Mouse (Mus musculus) C2C12 (cell line): ENCODE results near the gene Rnf128. TPM values are rescaled to one million over a fixed set of nuclear protein-coding genes. Genes with fewer than 3 reads are reported as not detected.

Source experiments
- H3K27me3 ChIP-seq: one replicate; pipeline ENCODE4 v1.6.1; 2011; ENCODE audit not compliant: control insufficient read depth, insufficient read depth, insufficient read length
- H3K36me3 ChIP-seq: one replicate; pipeline ENCODE4 v1.6.1; 2011; ENCODE audit not compliant: control insufficient read depth, insufficient read depth
- H3K4me3 ChIP-seq: one replicate; pipeline ENCODE4 v1.5.1; 2011; ENCODE audit warnings: mild to moderate bottlenecking, control low read depth; ENCODE audit not compliant: poor library complexity, insufficient read depth, severe bottlenecking
- H3K79me2 ChIP-seq: one replicate; pipeline ENCODE4 v1.6.1; 2011; ENCODE audit not compliant: control insufficient read depth, insufficient read depth
- H3K79me3 ChIP-seq: one replicate; pipeline ENCODE4 v1.6.1; 2011; ENCODE audit warnings: low read depth, control low read depth
- H3ac ChIP-seq: one replicate; pipeline ENCODE3; 2011; ENCODE audit warnings: low read depth; ENCODE audit not compliant: control insufficient read depth, insufficient read length
- CEBPB ChIP-seq: IDR thresholded peaks from one replicate; pipeline ENCODE4 v1.6.1; 2011; ENCODE audit warnings: low read depth, mild to moderate bottlenecking, control low read depth, moderate library complexity
- CTCF ChIP-seq: IDR thresholded peaks from one replicate; pipeline ENCODE4 v1.5.1; 2011; ENCODE audit not compliant: control insufficient read depth, insufficient read depth, insufficient read length
- FOSL1 ChIP-seq: IDR thresholded peaks from one replicate; pipeline ENCODE4 v1.8.0; 2011; ENCODE audit warnings: mild to moderate bottlenecking, low read length; ENCODE audit not compliant: poor library complexity, insufficient read depth, severe bottlenecking
- MAX ChIP-seq: IDR thresholded peaks from one replicate; pipeline ENCODE4 v1.6.1; 2011; ENCODE audit warnings: mild to moderate bottlenecking, control low read depth
- MYOD1 ChIP-seq: IDR thresholded peaks from one replicate; pipeline ENCODE4 v1.6.1; 2011; ENCODE audit warnings: low read depth; ENCODE audit not compliant: control insufficient read depth, insufficient read length
- MYOG ChIP-seq: IDR thresholded peaks from one replicate; pipeline ENCODE4 v1.6.1; 2011; ENCODE audit not compliant: control insufficient read depth, insufficient read length; ENCODE audit errors: extremely low read depth
- USF1 ChIP-seq: IDR thresholded peaks from one replicate; pipeline ENCODE4 v1.6.1; 2011; ENCODE audit warnings: low read depth, mild to moderate bottlenecking, control low read depth, moderate library complexity
- polyA plus RNA-seq: library from polyadenylated mRNA; unstranded; fragments of >200 nt; fragmentation: generic; extraction: Trizol; gene quantifications from one replicate; pipeline ENCODE4 v1.2.1, GENCODE M21; 2012; ENCODE audit warnings: missing spikeins

Gene Rnf128
- polyA plus RNA-seq, 1 experiment, result 9.7 TPM

DNA sequence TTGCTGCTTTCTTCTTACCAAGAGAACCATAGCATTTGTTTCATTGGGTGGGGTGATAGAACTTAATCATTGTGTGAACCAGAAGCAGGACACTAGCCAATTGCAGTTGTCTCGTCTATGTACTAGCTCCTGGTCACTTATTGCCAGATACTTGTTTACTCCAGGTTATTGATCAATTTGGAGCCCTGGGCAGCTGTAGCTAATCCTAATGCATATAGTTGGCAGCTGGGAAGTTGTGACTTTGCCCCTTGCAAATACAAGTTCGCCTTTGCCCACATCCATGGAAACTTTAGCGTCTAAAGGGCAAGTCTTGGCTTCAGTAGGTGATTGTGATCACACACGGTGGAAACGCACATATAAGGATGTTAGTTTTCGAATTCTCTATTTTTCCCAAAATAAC is 33.3 kb downstream of the Rnf128 start:
- no peaks in the 10 kb centered on the region for H3K36me3 ChIP-seq
- no peak overlapping the region for H3K4me3 ChIP-seq
- no peaks in the 10 kb centered on the region for H3K27me3 ChIP-seq
- H3ac ChIP-seq, result no peak overlapping the region
- no peaks in the 10 kb centered on the region for H3K79me3 ChIP-seq
- TF ChIP-seq MYOG (no peak), MYOD1 (no peak), CTCF (no peak), USF1 (no peak), CEBPB (no peak), FOSL1 (no peak), MAX (no peak)
- H3K79me2 ChIP-seq, result no peaks in the 10 kb centered on the region

- no peaks in the 10 kb centered on the region for H3K27me3 ChIP-seq
- H3K79me2 ChIP-seq, result peaks cover 8% of the 10 kb centered on the region
- H3K4me3 ChIP-seq, result peak overlapping the region; percentile 44
- no peaks in the 10 kb centered on the region for H3K36me3 ChIP-seq
- TF ChIP-seq MAX (no peak), FOSL1 (no peak), CEBPB (no peak), MYOG (no peak), CTCF (no peak), MYOD1 (no peak), USF1 (no peak)
- peak overlapping the region; percentile 81 for H3ac ChIP-seq
- H3K79me3 ChIP-seq, result no peaks in the 10 kb centered on the region
These were observed 47.1 kb downstream of the Rnf128 start for GRCm38 (mm10) chrX:139610033-139610764.

- Histone ChIP-seq H3K4me3 (peak overlapping the region; percentile 44), H3K79me3 (no peaks in the 10 kb centered on the region), H3K36me3 (no peaks in the 10 kb centered on the region), H3K79me2 (peaks cover 8% of the 10 kb centered on the region), H3K27me3 (no peaks in the 10 kb centered on the region), H3ac (peak overlapping the region; percentile 81)
- no peak for TF ChIP-seq USF1
- TF ChIP-seq MYOG, result no peak
- no peak for TF ChIP-seq CEBPB
- TF ChIP-seq CTCF, result no peak
- no peak for TF ChIP-seq MYOD1
- no peak for TF ChIP-seq FOSL1
- TF ChIP-seq MAX, result no peak
These were observed 47.7 kb downstream of the Rnf128 start for GRCm38 (mm10) chrX:139610765-139611300.

GRCm38 (mm10) chrX:139614761-139615160 is 51.6 kb downstream of the Rnf128 start:
- Histone ChIP-seq H3K27me3 (no peaks in the 10 kb centered on the region), H3ac (no peak overlapping the region), H3K79me2 (peaks cover 8% of the 10 kb centered on the region), H3K4me3 (no peak overlapping the region), H3K79me3 (no peaks in the 10 kb centered on the region), H3K36me3 (no peaks in the 10 kb centered on the region)
- TF ChIP-seq USF1, result no peak
- TF ChIP-seq FOSL1, result no peak

- Histone ChIP-seq H3ac (no peak overlapping the region), H3K36me3 (no peaks in the 10 kb centered on the region), H3K4me3 (no peak overlapping the region), H3K27me3 (no peaks in the 10 kb centered on the region), H3K79me2 (no peaks in the 10 kb centered on the region), H3K79me3 (no peaks in the 10 kb centered on the region)
- TF ChIP-seq MYOD1 (no peak), CEBPB (no peak), CTCF (no peak), MAX (no peak), USF1 (no peak), FOSL1 (no peak), MYOG (no peak)
These were observed 59.0 kb downstream of the Rnf128 start for GRCm38 (mm10) chrX:139622071-139622470.

DNA sequence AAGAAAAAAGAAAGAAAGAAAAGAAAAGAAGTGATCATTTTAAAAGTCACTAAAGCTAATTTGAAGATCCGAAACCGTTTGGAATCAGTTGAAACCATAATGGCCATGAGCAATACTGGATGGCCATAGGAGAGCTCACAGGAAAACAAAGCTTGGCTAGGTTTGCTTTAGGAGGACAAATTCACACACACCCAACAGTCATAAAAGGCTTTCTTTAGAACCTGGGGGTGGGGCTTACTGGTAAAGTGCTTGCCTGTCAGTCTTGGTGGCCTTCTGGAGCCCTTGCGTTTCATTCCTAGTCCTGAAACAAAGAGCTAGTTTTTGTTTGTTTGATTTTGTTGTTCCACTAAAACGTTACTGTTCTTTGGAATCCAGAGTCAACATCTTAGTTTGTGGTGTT is 71.6 kb downstream of the Rnf128 start:
- Histone ChIP-seq H3K4me3 (no peak overlapping the region), H3ac (no peak overlapping the region), H3K27me3 (no peaks in the 10 kb centered on the region), H3K79me3 (no peaks in the 10 kb centered on the region), H3K36me3 (no peaks in the 10 kb centered on the region), H3K79me2 (no peaks in the 10 kb centered on the region)
- TF ChIP-seq CTCF, result no peak
